Mouse (Mus musculus): ENCODE measurements around the gene Mab21l2. TPM values are rescaled to one million over a fixed set of nuclear protein-coding genes. Genes with fewer than 3 reads are reported as not detected.

The Mab21l2 gene
- polyA plus RNA-seq, 1 experiment from 2014 or later: 0.28 TPM

DNA sequence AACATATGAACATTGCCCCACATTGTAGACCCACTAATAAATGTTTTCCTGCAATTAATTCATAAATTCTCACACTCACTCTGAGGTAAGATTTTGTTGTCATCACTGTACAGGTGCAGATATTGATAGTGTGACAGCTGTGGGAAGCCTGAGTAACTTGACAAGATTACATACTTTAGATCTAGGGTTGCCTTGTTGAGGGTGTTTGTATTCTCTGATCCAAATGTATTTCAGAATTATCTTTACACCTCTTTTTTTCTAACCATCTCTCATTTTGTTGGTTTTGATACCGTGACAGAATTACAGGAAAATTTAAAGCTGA lies 12.6 kb upstream of the Mab21l2 start:
- no peak overlapping the region for H3K4me3 ChIP-seq (ENCODE audit: low read depth, low read length)
- no peak overlapping the region for H3K9ac ChIP-seq (replicated peaks)
- H3K27ac ChIP-seq (ENCODE audit: low read depth): no peak overlapping the region
- H3K36me3 ChIP-seq (replicated peaks; ENCODE audit: insufficient read depth, low read length): no peaks in the 10 kb centered on the region
- no peak for DNase-seq
- H3K27me3 ChIP-seq (ENCODE audit: insufficient read depth, low read length): no peaks in the 10 kb centered on the region
- ATAC-seq: peak; percentile 92
- no peak overlapping the region for H3K4me2 ChIP-seq (ENCODE audit: low read depth, low read length)
- TF ChIP-seq CTCF (IDR thresholded peaks at IDR 0.05; ENCODE audit: low read depth) (no peak), EP300 (IDR thresholded peaks at IDR 0.05; ENCODE audit: low read depth) (peak; percentile 79)
- no peaks in the 10 kb centered on the region for H3K4me1 ChIP-seq (ENCODE audit: insufficient read depth)
- H3K9me3 ChIP-seq (ENCODE audit: low read length): no peaks in the 10 kb centered on the region
- 69% methylated on average over 1 of the region's 1 CpGs for WGBS (ENCODE audit: insufficient replicate concordance)

DNA sequence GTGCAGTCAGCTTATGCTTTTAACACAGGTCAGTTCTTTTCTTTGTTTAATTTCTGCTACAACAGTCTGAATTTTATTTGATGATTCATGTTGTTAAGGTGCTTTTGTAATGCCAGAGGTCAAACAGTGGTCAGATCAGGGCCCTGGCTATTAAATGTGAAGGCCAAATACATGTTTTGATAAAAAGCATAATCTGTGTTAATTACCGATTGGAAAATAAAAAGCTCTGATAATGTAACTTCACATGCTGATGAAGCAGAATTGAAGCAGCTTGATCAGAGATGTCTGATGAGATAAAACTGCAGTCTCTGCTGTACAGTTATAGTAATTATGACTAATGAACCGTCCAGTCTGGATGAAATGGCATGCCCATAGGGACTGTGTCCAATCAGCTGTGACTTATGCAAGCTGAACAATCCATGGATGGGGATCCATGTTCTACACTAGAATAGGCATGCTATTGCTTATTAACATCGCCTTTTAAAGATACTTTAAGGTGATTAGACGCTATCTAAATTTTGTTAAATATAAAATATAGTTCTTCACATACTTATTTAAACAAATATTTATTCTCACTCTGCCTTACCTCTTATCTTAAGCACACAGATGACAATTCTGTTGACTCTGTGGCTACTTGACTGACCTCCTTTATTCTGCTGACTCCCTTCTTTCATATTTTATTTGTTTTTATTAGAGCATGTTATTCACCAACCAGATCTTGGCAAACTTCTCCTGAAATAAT lies 12.0 kb upstream of the Mab21l2 start:
- H3K4me1 ChIP-seq (ENCODE audit: insufficient read depth): no peaks in the 10 kb centered on the region
- no peak overlapping the region for H3K4me2 ChIP-seq (ENCODE audit: low read depth, low read length)
- no peak overlapping the region for H3K27ac ChIP-seq (ENCODE audit: low read depth)
- H3K36me3 ChIP-seq (replicated peaks; ENCODE audit: insufficient read depth, low read length): no peaks in the 10 kb centered on the region
- TF ChIP-seq CTCF (IDR thresholded peaks at IDR 0.05; ENCODE audit: low read depth): no peak
- no peak for TF ChIP-seq EP300 (IDR thresholded peaks at IDR 0.05; ENCODE audit: low read depth)
- 79% methylated on average over 4 of the region's 4 CpGs for WGBS (ENCODE audit: insufficient replicate concordance)
- no peaks in the 10 kb centered on the region for H3K9me3 ChIP-seq (ENCODE audit: low read length)
- no peaks in the 10 kb centered on the region for H3K27me3 ChIP-seq (ENCODE audit: insufficient read depth, low read length)
- DNase-seq (no peak), ATAC-seq (peak; percentile 62)
- no peak overlapping the region for H3K9ac ChIP-seq (replicated peaks)
- no peak overlapping the region for H3K4me3 ChIP-seq (ENCODE audit: low read depth, low read length)

- DNase-seq: no peak
- no peak overlapping the region for H3K4me2 ChIP-seq (ENCODE audit: low read depth, low read length)
- no peak overlapping the region for H3K4me3 ChIP-seq (ENCODE audit: low read depth, low read length)
- 85% methylated on average over 4 of the region's 4 CpGs for WGBS (ENCODE audit: insufficient replicate concordance)
- no peaks in the 10 kb centered on the region for H3K4me1 ChIP-seq (ENCODE audit: insufficient read depth)
- no peak overlapping the region for H3K27ac ChIP-seq (ENCODE audit: low read depth)
- ATAC-seq: no peak
- no peak overlapping the region for H3K9ac ChIP-seq (replicated peaks)
- H3K9me3 ChIP-seq (ENCODE audit: low read length): no peaks in the 10 kb centered on the region
- no peaks in the 10 kb centered on the region for H3K27me3 ChIP-seq (ENCODE audit: insufficient read depth, low read length)
- TF ChIP-seq EP300 (IDR thresholded peaks at IDR 0.05; ENCODE audit: low read depth): no peak
- no peak for TF ChIP-seq CTCF (IDR thresholded peaks at IDR 0.05; ENCODE audit: low read depth)
- H3K36me3 ChIP-seq (replicated peaks; ENCODE audit: insufficient read depth, low read length): no peaks in the 10 kb centered on the region
These were observed 11.2 kb upstream of the Mab21l2 start for GRCm38 (mm10) chr3:86559635-86560034.

DNA sequence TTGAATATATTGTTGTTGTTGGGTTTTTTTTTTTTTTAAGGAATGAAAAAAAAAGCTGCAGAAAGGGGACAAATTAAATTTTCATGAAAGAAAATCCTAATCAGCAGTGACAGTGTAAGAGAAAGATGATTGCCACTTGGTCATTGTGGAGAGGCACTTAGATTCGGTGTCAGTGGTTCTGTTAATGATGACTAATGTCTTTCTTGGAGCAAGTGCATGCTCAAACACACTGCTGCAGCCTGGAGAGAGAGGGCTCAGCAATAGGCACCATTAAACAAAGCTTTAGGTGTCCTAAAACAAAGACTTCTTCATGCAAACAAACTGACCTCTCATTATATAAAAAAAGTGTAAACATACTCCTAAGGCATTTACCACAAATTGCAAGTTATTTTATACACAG lies 10.5 kb upstream of the Mab21l2 start:
- Histone ChIP-seq H3K36me3 (replicated peaks; ENCODE audit: insufficient read depth, low read length) (no peaks in the 10 kb centered on the region), H3K9ac (replicated peaks) (no peak overlapping the region), H3K27me3 (ENCODE audit: insufficient read depth, low read length) (no peaks in the 10 kb centered on the region), H3K27ac (ENCODE audit: low read depth) (no peak overlapping the region), H3K4me3 (ENCODE audit: low read depth, low read length) (no peak overlapping the region), H3K4me2 (ENCODE audit: low read depth, low read length) (no peak overlapping the region), H3K9me3 (ENCODE audit: low read length) (no peaks in the 10 kb centered on the region), H3K4me1 (ENCODE audit: insufficient read depth) (no peaks in the 10 kb centered on the region)
- no peak for ATAC-seq
- DNase-seq: no peak
- TF ChIP-seq CTCF (IDR thresholded peaks at IDR 0.05; ENCODE audit: low read depth) (no peak), EP300 (IDR thresholded peaks at IDR 0.05; ENCODE audit: low read depth) (no peak)
- 33% methylated on average over 1 of the region's 1 CpGs for WGBS (ENCODE audit: insufficient replicate concordance)

DNA sequence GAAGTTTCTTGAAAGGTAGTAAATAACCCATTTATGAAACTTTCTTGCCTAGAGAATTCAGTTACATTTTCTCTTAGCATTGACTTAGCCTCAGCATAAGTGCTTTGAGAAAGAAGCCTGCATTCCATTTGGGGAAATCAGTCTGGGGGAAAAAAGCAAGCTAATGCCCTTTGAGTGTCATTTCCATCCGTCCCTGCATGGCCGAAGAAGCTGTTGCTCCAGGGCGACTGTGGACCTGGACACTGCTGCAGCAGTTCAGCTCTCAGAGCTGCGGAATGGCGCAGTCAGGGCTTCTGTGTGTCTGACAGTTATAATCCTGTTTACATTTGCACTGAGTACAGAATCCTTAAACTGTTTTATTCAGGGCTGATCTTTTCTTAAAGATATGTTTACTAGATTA lies 3.7 kb upstream of the Mab21l2 start:
- H3K27me3 ChIP-seq (ENCODE audit: insufficient read depth, low read length): peaks cover 30% of the 10 kb centered on the region
- no peak overlapping the region for H3K9ac ChIP-seq (replicated peaks)
- H3K4me2 ChIP-seq (ENCODE audit: low read depth, low read length): no peak overlapping the region

DNA sequence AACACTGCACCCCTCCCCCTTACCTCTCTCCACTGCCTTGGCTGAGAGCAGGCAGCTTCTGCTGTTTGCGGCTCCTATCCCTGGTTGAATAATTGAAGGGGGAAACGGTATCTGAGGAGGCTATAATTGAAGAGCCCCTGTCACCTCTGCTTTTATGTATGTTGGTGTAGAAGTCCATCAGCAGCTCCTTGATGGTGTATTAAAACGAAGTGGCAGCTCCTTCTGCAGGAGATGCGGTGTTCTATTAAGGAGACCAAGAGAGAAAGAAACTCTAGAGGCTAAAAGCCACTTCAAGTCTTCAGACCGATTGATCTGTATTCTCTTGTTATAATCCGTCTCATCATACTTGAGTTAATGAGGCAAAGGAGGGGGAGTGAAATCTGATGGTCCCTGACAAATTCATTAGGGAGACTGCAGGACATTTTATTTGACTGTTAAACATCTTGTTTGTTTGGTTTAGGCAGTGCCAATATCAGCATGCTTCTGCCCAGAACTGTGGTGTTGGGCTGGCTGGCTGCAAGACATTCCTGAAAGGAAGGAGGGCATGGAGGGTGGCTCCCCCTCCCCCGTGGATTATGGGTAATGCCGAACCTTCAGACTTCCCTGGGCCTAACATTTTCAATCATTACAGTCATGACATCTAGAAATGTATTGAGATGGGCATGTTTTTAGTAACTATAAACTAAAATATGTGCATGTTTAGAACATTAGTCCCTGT lies 2.7 kb upstream of the Mab21l2 start:
- ATAC-seq: no peak
- Histone ChIP-seq H3K36me3 (replicated peaks; ENCODE audit: insufficient read depth, low read length) (no peaks in the 10 kb centered on the region), H3K4me1 (ENCODE audit: insufficient read depth) (peaks cover 3% of the 10 kb centered on the region; the same call in 1 of the 2 replicates), H3K4me2 (ENCODE audit: low read depth, low read length) (no peak overlapping the region), H3K27ac (ENCODE audit: low read depth) (no peak overlapping the region), H3K27me3 (ENCODE audit: insufficient read depth, low read length) (peaks cover 40% of the 10 kb centered on the region), H3K9ac (replicated peaks) (no peak overlapping the region), H3K9me3 (ENCODE audit: low read length) (no peaks in the 10 kb centered on the region), H3K4me3 (ENCODE audit: low read depth, low read length) (no peak overlapping the region)
- WGBS (ENCODE audit: insufficient replicate concordance): 46% methylated on average over 8 of the region's 8 CpGs
- no peak for DNase-seq
- no peak for TF ChIP-seq EP300 (IDR thresholded peaks at IDR 0.05; ENCODE audit: low read depth)
- no peak for TF ChIP-seq CTCF (IDR thresholded peaks at IDR 0.05; ENCODE audit: low read depth)

More for the DNA sequence above, 3.7 kb upstream of the Mab21l2 start:
- Histone ChIP-seq H3K36me3 (replicated peaks; ENCODE audit: insufficient read depth, low read length) (no peaks in the 10 kb centered on the region), H3K4me3 (ENCODE audit: low read depth, low read length) (no peak overlapping the region), H3K4me1 (ENCODE audit: insufficient read depth) (no peaks in the 10 kb centered on the region), H3K27ac (ENCODE audit: low read depth) (no peak overlapping the region), H3K9me3 (ENCODE audit: low read length) (no peaks in the 10 kb centered on the region)
- ATAC-seq: no peak
- no peak for DNase-seq
- TF ChIP-seq EP300 (IDR thresholded peaks at IDR 0.05; ENCODE audit: low read depth) (no peak), CTCF (IDR thresholded peaks at IDR 0.05; ENCODE audit: low read depth) (no peak)
- WGBS (ENCODE audit: insufficient replicate concordance): 83% methylated on average over 5 of the region's 5 CpGs

All from liver, postnatal 0 days (tissue).